Mouse (Mus musculus) hindbrain, postnatal 0 days (tissue): ENCODE measurements around the gene Rabif. TPM values are rescaled to one million over a fixed set of nuclear protein-coding genes. Genes with fewer than 3 reads are reported as not detected.
"Not testable (repeated sequence)": the region's sequence is repeated elsewhere in the genome, so short reads cannot be mapped to it uniquely, and the experiment has no call there.

ENCODE experiments used
- ATAC-seq: fragments of 200-750 bp; cut with Nextera tagmentation; 2 replicates; pipeline ENCODE4 v1.8.0; 2017; ENCODE audit warnings: mild to moderate bottlenecking, moderate TSS enrichment, moderate library complexity
- DNase-seq: peaks from one replicate; pipeline ENCODE4 v3.0.0-alpha.2; 2015; ENCODE audit warnings: low spot score
- H3K27ac ChIP-seq: fragments of 300-500 bp; sonication (generic); 2 replicates; pipeline ENCODE4 v1.5.1; 2014; ENCODE audit warnings: mild to moderate bottlenecking
- H3K27me3 ChIP-seq: fragments of 300-500 bp; sonication (generic); 2 replicates; pipeline ENCODE4 v1.6.1; 2014; ENCODE audit warnings: low read length, mixed read lengths; ENCODE audit not compliant: insufficient read depth
- H3K36me3 ChIP-seq: fragments of 300-500 bp; sonication (generic); 2 replicates; pipeline ENCODE4 v1.6.1; 2014; ENCODE audit warnings: low read length, mixed read lengths; ENCODE audit not compliant: insufficient read depth
- H3K4me1 ChIP-seq: fragments of 300-500 bp; sonication (generic); 2 replicates; pipeline ENCODE4 v1.6.1; 2014; ENCODE audit warnings: antibody characterized with exemption, low read length, mixed read lengths; ENCODE audit not compliant: insufficient read depth
- H3K4me2 ChIP-seq: fragments of 300-500 bp; sonication (generic); 2 replicates; pipeline ENCODE4 v1.6.1; 2014; ENCODE audit warnings: low read depth, mild to moderate bottlenecking, low read length, moderate library complexity, mixed read lengths
- H3K4me3 ChIP-seq: fragments of 300-500 bp; sonication (generic); 2 replicates; pipeline ENCODE4 v1.5.1; 2014; ENCODE audit warnings: low read length
- H3K9ac ChIP-seq: fragments of 300-500 bp; sonication (generic); replicated peaks from 2 replicates; pipeline ENCODE4 v1.6.1; 2014; ENCODE audit warnings: mild to moderate bottlenecking, low read length, moderate library complexity, mixed read lengths
- H3K9me3 ChIP-seq: fragments of 300-500 bp; sonication (generic); 2 replicates; pipeline ENCODE4 v1.6.1; 2016; ENCODE audit warnings: low read length, mixed read lengths
- CTCF ChIP-seq: IDR thresholded peaks from 2 replicates; pipeline ENCODE4 v1.5.1; 2016; ENCODE audit warnings: antibody characterized with exemption, control low read depth, low read depth
- WGBS: fragments of 180-500 bp; shearing (Covaris S2); extraction: QIAGEN DNeasy Blood & Tissue Kit; methylation state at CpG from one replicate; pipeline ENCODE4 v1.1.7; 2014; 5-methylcytosine and 5-hydroxymethylcytosine counted together
- polyA plus RNA-seq: library from polyadenylated mRNA; unstranded; fragments of >200 nt; fragmentation: Nextera tagmentation; extraction: Ambion mirVana; gene quantifications from 2 replicates; pipeline ENCODE4 v1.2.1, GENCODE M21; 2015
- total RNA-seq: library from RNA; depleted of rRNA; stranded (reverse); fragments of >200 nt; gene quantifications from 2 replicates; pipeline ENCODE4 v1.2.3, GENCODE M21; 2014

Rabif gene
- total and polyA plus RNA-seq, 2 experiments from 2014 or later, result 32.8 to 68.6 TPM

- WGBS, result 14% methylated on average over 7 of the region's 7 CpGs
- TF ChIP-seq CTCF, result peak; percentile 79
- ATAC-seq, result peak; percentile 61; the same call in 1 of the 2 replicates
Measured at GRCm38 (mm10) chr1:134518677-134519076, 24.2 kb downstream of the Rabif start.

GRCm38 (mm10) chr1:134519201-134519600 is 24.8 kb downstream of the Rabif start:
- not testable (repeated sequence) for H3K36me3 ChIP-seq, H3K9ac ChIP-seq, H3K27ac ChIP-seq, H3K4me1 ChIP-seq, ATAC-seq, H3K9me3 ChIP-seq, DNase-seq, H3K4me3 ChIP-seq, H3K4me2 ChIP-seq, H3K27me3 ChIP-seq
- WGBS, result 95% methylated on average over 5 of the region's 5 CpGs

More at GRCm38 (mm10) chr1:134518677-134519076, 24.2 kb downstream of the Rabif start:
- Histone ChIP-seq H3K4me3 (no peak overlapping the region), H3K27ac (no peak overlapping the region), H3K4me1 (peaks cover 8% of the 10 kb centered on the region), H3K36me3 (no peaks in the 10 kb centered on the region), H3K9ac (no peak overlapping the region), H3K27me3 (no peaks in the 10 kb centered on the region), H3K4me2 (no peak overlapping the region), H3K9me3 (no peaks in the 10 kb centered on the region)
- peak; percentile 87 for DNase-seq

GRCm38 (mm10) chr1:134520001-134520721 is 25.7 kb downstream of the Rabif start:
- Histone ChIP-seq H3K4me1 (peaks cover 7% of the 10 kb centered on the region), H3K4me3 (no peak overlapping the region), H3K27me3 (no peaks in the 10 kb centered on the region), H3K9me3 (no peaks in the 10 kb centered on the region), H3K27ac (no peak overlapping the region), H3K36me3 (no peaks in the 10 kb centered on the region), H3K4me2 (no peak overlapping the region), H3K9ac (no peak overlapping the region)
- 87% methylated on average over 8 of the region's 8 CpGs for WGBS
- ATAC-seq (no peak), DNase-seq (no peak)
- TF ChIP-seq CTCF, result no peak

GRCm38 (mm10) chr1:134521163-134521562 is 26.7 kb downstream of the Rabif start:
- Histone ChIP-seq H3K9ac (no peak overlapping the region), H3K4me1 (peaks cover 5% of the 10 kb centered on the region), H3K27ac (no peak overlapping the region), H3K27me3 (no peaks in the 10 kb centered on the region), H3K36me3 (no peaks in the 10 kb centered on the region), H3K4me2 (no peak overlapping the region), H3K4me3 (no peak overlapping the region), H3K9me3 (no peaks in the 10 kb centered on the region)
- WGBS, result 85% methylated on average over 7 of the region's 7 CpGs
- no peak for ATAC-seq
- no peak for TF ChIP-seq CTCF
- DNase-seq, result no peak

GRCm38 (mm10) chr1:134522325-134522724 is 27.9 kb downstream of the Rabif start:
- Histone ChIP-seq H3K9me3 (no peaks in the 10 kb centered on the region), H3K9ac (no peak overlapping the region), H3K4me2 (no peak overlapping the region), H3K4me1 (no peaks in the 10 kb centered on the region), H3K27ac (no peak overlapping the region), H3K4me3 (no peak overlapping the region), H3K36me3 (no peaks in the 10 kb centered on the region), H3K27me3 (no peaks in the 10 kb centered on the region)
- 54% methylated on average over 2 of the region's 2 CpGs for WGBS
- ATAC-seq, result no peak
- TF ChIP-seq CTCF, result no peak
- DNase-seq, result no peak

- 71% methylated on average over 5 of the region's 5 CpGs for WGBS
- H3K27ac ChIP-seq, result no peak overlapping the region
- peak; percentile 6 for DNase-seq
Measured at GRCm38 (mm10) chr1:134524424-134524823, 30.0 kb downstream of the Rabif start.

GRCm38 (mm10) chr1:134525015-134525414 is 30.6 kb downstream of the Rabif start:
- Histone ChIP-seq H3K4me2 (no peak overlapping the region), H3K9me3 (no peaks in the 10 kb centered on the region), H3K9ac (no peak overlapping the region), H3K4me3 (no peak overlapping the region), H3K4me1 (no peaks in the 10 kb centered on the region), H3K36me3 (no peaks in the 10 kb centered on the region), H3K27ac (no peak overlapping the region), H3K27me3 (no peaks in the 10 kb centered on the region)
- TF ChIP-seq CTCF, result no peak
- WGBS, result 88% methylated on average over 1 of the region's 1 CpGs
- DNase-seq (no peak), ATAC-seq (no peak)

More at GRCm38 (mm10) chr1:134524424-134524823, 30.0 kb downstream of the Rabif start:
- Histone ChIP-seq H3K9ac (no peak overlapping the region), H3K4me3 (no peak overlapping the region), H3K36me3 (no peaks in the 10 kb centered on the region), H3K27me3 (no peaks in the 10 kb centered on the region), H3K4me1 (no peaks in the 10 kb centered on the region), H3K4me2 (no peak overlapping the region), H3K9me3 (no peaks in the 10 kb centered on the region)
- TF ChIP-seq CTCF, result peak; percentile 46
- ATAC-seq, result no peak
